Mouse (Mus musculus) cerebellum, postnatal 36 days (tissue): Measurements from ENCODE around the gene Insl3.
A peak's percentile ranks its signal among the peaks of the same experiment; 100 is the strongest.
"Not testable (repeated sequence)": the region's sequence is repeated elsewhere in the genome, so short reads cannot be mapped to it uniquely, and the experiment has no call there.

Experiments used
- DNase-seq, 2 experiments: peaks; one replicate each; pipeline ENCODE4 v3.0.0; 2021 to 2022; ENCODE audit warnings: mixed read lengths in 2 of 2

Gene Insl3

DNA sequence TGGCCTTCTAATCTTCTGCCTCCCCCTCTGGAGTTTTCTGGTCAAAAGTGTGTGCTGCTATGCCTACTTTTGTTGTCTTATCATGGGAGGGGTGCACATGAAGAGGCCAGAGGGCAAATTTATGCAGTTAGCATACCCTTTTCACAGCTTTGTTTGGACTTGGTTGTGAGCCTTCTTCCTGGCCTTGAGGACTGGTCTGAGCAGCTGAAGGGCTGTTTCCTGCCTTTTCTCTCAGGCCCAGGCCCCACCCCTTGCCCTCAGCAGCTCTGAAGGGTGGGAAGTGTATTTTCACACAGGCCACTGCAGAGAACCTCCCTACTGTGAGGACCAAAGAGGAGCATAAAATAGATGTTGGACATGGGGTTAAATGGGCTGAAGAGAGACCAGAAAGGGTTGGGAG is 11.5 kb upstream of the Insl3 start:
- DNase-seq = no peak

DNA sequence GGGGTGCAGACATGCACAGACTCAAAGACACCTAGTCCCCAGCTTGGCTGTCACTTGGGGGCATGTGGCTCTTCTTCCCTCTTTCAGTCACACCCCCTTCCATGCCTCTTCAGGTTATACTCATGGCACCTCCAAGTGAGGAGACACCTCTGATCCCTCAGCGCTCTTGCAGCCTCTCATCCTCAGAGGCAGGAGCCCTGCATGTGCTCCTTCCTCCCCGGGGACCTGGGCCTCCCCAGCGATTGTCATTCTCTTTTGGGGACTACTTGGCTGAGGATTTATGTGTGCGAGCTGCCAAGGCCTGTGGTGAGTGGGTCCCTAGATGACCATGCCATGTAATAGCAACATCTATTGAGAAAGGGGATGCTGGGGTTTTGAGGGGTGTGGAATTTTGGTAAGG is 10.8 kb upstream of the Insl3 start:
- DNase-seq = no peak

DNA sequence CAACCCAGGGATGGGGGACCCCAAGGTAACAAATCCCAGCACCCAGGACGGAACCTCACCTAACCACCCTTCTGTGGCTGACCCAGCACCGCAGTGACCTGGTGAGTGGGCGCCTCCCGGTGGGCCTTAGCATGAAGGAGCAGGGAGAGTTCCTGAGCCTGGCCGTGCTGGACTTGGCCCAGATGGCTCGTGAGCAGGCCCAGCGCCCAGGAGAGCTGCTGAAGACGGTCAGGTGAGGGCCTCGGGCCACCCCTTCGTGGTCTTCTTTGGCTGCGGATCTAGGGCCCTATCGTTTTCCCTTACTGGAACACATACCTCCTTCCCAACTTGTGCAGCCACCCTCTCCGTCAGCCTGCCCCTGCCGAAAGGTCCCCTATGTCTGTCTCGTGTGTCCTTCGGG is 9.9 kb upstream of the Insl3 start:
- no peak for DNase-seq

DNA sequence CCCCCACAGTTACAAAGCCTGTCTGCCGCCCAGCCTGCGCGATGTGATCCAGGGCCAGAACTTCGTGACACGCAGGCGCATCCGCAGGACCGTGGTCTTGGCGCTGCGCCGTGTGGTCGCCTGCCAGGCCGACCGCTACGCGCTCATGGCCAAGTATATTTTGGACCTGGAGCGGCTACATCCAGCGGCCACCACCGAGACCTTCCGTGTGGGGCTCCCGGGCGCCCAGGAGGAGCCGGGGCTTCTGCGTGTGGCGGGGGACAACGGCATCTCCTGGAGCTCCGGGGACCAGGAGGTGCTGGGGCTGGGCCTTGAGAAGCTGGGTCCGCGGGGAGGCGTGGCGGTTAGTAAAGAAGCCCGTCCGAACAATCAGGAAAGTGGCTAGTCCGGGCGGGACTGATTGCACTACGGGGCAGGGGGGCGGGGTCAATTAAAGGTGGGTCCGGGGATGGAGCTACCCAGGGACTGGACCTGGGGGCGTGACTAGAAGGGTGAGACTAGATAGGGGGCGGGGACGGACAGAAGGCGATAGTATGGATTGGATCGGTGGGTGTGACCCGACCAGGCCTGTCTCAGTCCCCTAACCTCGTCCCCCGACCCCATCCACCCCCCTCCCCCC is 9.4 kb upstream of the Insl3 start:
- DNase-seq = peak in 1 of 2 experiments; percentile 63

DNA sequence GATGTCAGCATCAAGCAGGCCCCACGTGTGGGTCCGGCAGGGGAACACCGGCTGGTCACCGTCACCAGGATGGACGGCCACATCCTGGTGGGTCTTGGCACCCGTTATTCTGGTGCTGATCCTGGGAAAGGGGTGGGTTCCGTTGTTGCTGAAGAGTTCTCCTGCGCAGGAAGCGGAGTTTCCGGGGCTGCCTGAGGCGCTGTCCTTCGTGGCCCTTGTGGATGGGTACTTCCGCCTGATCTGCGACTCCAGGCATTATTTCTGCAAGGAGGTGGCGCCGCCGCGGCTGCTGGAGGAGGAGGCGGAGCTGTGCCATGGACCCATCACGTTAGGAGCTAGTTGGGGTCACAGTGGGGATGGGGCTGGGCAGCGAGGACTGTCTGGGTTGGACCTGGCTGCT is 8.5 kb upstream of the Insl3 start:
- no peak for DNase-seq

DNA sequence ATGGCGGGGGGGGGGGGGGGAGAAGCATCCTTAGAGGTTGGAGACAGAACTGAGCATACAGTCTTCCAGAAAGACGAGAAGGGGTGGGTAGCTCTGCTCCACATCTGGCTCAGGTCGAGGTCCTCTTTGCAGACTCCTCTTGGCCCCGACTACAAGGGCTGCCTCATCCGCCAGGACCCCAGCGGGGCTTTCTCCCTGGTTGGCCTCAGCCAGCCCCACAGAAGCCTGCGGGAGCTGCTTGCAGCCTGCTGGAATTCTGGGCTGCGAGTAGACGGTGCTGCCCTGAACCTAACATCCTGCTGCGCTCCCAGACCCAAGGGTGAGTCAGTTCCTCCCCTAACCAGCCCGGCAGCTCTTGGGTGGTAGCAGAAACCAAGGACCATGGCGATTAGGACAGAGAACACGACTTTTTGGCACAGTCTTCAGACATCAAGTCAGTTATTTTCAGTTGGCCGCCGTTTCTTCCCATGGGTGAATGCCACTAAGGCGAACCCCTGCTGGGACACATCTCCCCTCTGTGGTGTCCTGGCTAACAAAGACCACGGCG is 7.6 kb upstream of the Insl3 start:
- DNase-seq = no peak

DNA sequence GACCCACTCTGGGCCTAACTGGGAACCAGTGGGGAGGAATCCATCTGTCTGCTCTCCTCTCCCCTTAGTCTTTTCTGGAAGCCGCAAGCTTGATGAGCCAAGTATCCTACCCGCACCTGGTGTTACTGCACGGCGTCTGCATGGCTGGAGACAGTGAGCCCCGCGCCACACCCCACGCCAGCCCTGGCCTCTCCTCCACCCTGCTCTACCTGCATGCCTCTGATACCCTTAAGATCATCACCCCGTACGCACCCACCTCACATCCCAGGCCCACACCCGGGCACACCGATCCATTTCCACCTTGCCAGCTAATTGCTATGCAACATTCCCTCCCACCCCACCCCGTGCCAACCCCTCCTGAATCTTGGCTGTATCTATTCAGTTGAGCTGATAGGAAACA is 6.2 kb upstream of the Insl3 start:
- DNase-seq = no peak

DNA sequence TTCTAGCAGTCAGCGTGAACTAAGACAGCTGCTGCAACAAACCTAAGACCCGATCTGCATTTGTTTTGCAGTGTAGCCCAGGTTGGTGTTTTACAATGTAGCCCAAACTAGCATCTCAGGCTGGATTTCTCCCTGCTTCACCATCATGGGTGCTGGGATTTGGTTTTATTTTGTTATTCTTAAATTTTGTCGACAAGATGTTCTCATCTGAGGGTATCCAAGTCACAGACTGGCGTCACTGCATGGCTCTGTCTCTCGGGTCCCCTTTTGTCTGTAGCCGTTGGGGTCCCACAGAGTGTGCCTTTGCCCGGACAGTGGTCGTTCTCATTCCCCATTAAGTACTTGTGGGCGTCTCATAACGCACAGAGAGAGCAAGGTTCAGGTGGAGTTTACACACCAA is 4.3 kb upstream of the Insl3 start:
- no peak for DNase-seq

DNA sequence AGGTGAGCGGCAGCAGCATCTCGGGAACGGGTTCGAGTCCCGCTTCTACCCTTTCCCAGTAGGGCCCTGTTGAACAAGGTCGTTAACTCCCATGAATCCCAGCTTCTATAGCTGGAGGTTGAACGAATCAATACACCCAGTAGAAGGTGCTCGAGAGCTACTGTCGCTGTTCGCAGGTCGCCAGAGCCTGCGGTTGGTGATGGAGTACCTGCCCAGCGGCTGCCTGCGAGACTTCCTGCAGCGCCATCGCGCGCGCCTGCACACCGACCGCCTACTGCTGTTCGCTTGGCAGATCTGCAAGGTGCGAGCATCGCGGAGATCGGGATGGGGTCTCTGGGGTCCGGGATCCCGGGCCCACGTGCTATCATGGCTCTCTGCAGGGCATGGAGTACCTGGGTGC is 3.4 kb upstream of the Insl3 start:
- DNase-seq = no peak

DNA sequence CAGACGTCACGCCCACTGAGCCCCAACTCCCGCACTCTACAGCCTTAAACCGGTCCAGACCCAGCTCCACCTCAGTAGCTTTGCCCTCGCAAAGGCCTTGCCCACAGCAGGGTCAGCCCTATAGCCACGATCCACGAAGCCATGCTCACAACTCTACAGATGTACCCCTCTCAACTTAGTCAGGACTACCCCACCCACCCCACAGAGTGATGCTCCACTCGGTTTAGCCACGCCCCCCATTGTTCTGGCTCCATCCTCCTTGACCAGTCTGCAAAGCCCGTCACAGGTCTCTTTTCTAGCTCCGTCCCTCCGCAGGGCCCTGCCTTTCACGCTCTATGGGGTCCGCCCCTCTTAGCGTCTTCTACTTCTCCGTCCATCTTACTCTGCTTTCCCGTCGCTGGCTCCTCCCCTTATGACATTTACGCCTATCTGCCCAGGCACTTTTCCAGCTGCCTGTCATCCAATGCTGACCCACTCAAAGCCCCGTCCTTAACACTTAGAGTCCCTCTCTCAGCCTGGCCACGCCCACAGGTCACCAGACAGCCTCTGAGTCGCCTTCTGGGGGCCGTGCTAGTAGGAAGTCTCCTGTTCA is 2.8 kb upstream of the Insl3 start:
- DNase-seq = no peak

DNA sequence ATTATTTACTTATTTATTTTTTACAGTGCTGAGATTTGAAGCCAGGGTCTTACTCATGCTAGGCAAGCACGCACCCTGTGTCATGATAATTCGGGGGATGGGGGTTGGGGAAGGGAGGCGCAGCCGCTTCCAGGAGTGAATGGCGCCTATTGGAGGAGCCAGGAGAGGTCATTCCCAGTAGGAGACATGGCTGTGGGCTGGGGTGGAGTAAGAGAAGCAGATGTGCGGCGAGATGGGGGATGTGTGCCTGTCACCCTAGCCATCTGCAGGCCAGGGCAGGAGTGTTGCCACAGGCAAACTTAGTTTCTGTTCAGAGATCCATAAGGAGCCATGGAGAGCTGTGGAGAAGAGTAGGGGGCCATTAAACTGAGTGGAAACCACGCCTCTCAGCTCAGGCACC is 1.4 kb upstream of the Insl3 start:
- DNase-seq = no peak

DNA sequence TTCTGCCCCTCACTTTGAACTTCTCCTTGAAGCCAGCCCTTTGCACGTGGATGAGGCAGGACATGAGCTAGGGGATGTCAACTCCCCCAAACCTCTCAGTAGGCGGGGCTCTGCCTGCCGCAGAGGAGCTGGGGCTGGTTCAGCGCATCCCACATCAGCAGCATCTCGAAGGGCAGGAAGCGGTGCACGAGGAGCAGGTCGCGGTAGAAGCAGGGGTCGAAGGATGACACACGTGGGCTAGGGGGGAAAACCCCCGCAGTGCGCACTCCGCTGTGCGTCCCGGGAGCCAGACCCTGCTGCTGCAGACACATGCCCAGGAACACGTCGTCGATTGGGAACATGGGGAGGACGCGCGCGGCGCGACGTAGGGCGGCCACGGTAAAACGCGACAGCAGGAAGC is 3.5 kb downstream of the Insl3 start:
- no peak for DNase-seq

DNA sequence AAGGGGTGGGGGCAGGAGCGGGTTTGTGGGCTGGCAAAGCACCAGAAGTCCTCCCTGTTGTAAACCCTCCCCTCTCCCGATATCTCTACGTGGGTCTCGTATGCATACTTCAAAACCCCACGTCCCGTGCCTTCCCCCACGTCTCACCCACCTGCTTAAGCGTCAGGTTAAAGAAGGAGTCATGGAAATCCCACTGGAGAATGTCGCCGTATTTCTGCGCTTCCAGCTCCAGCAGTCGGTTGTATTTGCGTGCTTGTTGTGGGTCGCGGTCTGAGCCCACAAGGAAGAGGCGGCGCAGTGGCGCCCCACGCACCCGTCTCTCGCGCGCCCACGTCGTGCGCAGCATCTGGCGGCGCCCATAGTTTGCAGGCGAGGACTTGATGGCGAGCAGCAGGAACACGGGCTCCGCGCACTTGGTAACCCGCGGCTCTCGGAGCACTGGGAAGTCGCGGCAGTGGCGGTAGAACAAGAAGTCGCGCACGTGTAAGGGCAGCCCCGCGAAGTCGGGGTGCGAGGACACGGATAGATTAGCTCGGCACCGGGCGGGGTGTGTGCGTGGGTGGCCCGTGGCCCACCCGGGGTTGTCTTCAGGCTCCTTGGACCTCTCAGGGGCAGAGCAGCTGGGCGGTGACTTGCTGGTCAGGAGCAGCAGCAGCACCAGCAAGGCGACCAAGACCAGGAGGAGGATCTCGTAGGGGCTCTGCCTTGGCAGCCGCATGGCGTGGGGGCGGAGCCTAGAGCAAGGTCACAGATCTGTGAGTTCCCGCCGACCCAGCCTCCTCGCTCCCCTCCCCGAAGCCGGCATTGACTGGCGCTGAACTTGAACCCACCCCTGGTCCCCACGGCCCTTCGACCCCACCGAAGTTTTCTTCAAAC is 4.4 kb downstream of the Insl3 start:
- no peak for DNase-seq

DNA sequence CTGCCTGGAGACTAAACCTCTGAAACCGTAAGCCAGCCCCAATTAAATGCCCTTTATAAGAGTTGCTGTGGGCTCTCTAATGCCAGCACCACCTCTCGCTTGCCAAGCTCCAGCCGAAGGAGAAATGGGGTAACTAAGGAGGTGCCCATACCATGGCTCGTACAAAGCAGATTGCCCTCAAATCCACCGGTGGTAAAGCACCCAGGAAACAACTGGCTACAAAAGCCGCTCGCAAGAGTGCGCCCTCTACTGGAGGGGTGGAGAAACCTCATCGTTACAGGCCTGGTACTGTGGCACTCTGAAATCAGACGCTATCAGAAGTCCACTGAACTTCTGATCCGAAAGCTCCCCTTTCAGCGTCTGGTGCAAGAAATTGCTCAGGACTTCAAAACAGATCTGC is 6.4 kb downstream of the Insl3 start:
- not testable (repeated sequence) for DNase-seq

DNA sequence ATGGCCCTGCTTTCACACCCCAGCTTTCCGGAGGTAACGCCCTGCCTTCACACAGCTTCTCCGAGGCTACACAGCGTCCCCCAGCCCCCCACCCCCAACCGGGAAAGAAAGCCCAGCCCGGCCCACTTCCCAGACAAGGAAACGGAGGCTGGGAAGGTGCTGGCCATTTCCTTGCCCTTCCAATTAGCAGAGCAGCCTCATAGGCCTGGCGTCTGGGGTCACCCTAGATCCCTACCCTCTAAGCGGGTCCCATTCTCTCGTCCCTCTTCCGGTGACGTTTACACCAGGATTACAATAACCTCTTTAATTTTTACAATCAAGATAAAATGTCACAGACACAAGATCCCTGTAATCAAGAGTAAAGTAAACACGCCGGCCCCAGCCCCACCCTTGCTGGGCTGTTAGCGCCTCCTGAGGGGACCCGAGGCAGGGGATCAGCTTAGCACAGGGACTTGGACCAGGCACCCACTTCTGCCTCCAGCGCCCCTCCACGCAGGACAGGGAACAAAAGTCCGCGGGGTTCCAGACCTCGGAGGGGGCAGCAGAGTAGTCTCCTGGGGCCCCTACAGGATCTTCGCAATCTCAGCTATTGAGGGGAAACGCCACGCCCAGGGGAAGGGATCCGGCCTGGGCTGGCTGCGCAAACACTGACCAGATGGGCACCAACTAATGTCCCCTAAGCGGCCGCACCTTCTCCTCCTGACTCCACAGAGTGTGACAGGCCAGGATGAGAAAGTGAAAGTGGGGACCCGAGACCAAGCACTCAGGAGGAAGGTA is 11.7 kb downstream of the Insl3 start:
- no peak for DNase-seq

DNA sequence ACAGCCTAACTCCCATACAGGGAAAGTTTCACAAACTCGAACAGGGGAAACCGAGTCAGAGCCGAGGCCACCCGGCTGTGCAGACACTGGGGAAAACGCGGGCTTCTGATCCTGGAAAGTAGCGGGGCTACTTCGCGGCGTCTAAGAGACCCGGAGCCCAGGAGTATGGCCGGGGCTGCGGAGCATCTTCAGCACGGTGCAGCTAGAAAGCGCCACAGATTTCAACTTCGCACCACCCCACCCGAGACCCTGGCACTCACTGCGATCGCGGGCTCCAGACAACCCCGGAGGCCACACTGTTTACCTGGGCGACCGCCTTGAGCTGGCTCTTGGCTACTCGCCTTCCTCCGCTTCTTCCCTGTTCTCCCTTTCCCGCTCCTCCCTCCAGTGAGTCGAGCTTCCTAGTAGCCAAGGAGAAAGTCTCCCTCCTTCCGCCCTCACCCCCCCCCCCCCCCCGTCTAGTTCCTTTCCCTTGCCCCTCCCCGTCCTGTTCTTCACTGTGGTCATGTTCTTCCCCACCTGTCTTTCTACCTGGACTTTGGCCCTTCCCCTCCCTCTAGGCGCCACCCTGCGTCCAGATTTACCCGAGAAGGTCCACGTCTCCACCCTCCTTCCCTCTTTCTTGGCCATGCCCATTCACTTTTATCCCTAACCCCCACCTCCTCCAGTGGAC is 12.5 kb downstream of the Insl3 start, which contains the start of gene B3gnt3:
Gene B3gnt3 (minus strand): TSS at position 376 of the 673 bp plus-strand sequence.
- no peak for DNase-seq

DNA sequence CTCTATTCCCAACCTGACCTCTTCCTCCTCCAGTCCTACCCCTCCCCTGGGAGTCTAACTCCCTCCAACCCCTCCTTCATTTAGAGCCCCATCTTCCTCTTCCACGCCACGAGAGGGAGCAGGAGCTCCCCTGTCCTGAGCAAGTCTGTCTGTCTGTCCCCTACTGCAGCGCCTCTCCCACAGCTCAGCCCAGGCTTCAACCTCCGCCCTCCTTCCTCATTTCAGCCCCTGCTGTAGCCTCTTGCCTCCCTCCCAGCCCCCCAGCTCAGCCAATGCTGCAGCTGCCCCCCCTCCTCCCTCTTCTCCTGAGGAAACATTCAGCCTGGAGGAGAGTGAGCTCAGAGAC is 13.0 kb downstream of the Insl3 start:
- DNase-seq = no peak

DNA sequence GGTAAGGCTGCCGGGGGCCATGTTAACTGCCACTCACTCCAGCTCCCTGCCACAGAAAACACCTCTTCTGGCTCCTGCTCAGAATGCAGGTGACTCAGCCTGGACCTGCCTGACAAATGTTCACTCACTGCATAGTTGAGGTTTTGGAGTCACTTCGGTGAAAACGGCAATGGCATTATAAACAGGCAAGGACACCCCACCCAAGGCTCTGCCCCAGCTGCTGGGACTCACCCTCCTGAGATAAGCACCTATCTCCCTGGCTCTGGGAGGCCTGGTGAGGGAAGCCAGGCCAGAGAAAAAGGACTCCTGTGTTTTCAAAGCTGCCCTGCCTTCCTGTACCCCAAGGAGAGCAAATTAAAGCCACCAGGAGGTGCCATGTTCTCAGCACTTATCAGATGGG is 13.9 kb downstream of the Insl3 start:
- no peak for DNase-seq

DNA sequence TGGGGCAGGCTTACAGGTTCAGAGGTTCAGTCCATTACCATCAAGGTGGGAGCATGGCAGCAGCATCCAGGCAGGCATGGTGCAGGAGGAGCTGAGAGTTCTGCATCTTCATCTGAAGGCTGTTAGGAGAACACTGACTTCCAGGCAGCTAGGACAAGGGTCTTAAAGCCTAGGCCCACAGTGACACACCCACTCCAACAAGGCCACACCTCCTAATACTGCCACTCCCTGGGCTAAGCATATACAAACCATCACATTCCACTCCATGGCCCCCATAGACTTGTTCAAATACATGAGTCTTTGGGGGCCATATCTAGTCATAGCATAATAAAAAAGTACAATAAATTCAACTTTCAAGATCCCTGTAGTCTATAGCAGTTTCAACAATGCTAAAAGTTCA is 14.4 kb downstream of the Insl3 start:
- DNase-seq = not testable (repeated sequence)

DNA sequence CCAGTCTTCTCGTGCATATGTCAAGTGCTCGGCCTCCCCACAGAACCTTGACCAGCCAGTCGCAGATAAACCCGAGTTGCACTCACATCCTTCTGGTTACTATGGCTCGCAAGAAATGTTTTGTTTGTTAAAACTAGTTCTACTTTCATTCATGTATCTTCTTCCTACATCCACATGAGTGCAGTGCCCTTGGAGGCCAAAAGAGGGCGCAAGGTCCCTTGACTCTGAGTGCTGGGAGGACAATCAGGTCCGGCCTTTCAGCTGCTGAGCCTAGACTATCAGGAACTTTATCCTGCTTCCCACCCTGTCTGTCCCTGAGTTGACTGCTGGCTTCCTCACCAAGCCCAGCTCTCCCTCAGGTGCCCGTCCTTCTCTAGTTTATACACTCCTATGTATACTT is 18.9 kb downstream of the Insl3 start:
- DNase-seq = peak; percentile 38 to 55

DNA sequence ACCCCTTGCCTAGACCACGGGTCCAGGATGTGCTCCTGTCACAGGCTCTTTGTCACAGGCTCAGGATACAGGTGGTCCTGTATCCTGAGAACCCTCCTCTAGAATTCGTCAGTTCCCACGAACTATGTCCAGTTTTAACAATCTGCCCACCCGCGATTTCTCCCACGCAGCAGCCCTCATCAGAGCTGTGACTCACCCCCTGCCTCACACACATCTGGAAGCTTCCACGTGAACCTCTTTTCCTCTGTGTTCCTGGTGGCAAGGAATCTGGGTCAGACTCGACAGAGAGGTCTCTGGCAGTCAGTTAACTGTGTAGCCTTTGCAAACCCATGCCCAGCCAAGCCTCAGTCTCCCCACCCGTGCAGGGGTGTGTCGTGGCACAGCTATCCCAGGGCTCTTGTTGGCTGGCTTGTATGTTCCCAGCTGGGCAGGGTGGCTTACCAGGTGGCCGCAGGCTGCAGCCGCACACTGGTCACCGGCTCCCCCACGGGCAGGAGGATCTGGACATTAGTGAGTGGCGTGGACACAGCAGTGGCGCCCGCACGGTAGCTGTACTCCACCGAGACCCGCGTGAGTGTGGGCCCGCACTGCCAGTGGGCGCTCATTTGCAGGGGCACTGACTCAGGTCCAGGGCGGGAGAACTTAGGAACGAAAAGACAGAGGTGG is 20.3 kb downstream of the Insl3 start:
- peak in 1 of 2 experiments; percentile 35 for DNase-seq
